20 mouse cellular contexts compared by ENCODE assay signal in genomic region chr17:90569877-90570276, GRCm38 (mm10).
A peak's percentile ranks its signal among the peaks of the same experiment; 100 is the strongest.
DNase-seq lines count a peak whose midpoint lies in the region; ATAC-seq lines count a peak whose summit lies in the region.
"Had no signal": no experiment of that assay in that cellular context is flagged by ENCODE, and none has a peak within 500 bp of the region (broad histone marks: within the 10 kb centered on the region; RNA-seq: fewer than 3 reads in every experiment).

No protein-coding gene starts in this region.

- DNase-seq in frontal cortex, adult 2 months (ENCODE audit: extremely low spot score in 1 of 2, low spot score in 1 of 2), result no peak
- DNase-seq in brain, adult 2 months (ENCODE audit: low read depth, low spot score), result peak; percentile 60
- DNase-seq in telencephalon, adult 2 months (ENCODE audit: low read depth, low spot score), result peak; percentile 50
- DNase-seq in cerebellum, adult 18-20 months, result no peak
- DNase-seq: adrenal gland, adult 8-10 months; adrenal gland, postnatal 14 days; adrenal gland, postnatal 36 days; B cell, adult 2 months; cerebellum, adult 11 months; cerebellum, adult 2 months; cerebellum, adult 9-10 months; cerebellum, postnatal 10 days; cerebellum, postnatal 25 days; embryo, embryonic 11 days; forebrain, postnatal 0 days had no signal

- ATAC-seq in frontal cortex, adult (ENCODE audit: low TSS enrichment), result peak; percentile 72
- ATAC-seq: activated CD4-positive, CD25-positive, alpha-beta regulatory T cell, adult 4 months; CD4-positive, CD25-positive, alpha-beta regulatory T cell, adult 4 months; forebrain, embryonic 14.5 days; forebrain, postnatal 0 days; Patski had no signal

Comparison
In these comparisons a context has a peak if more than half of its experiments do, and no peak if none do; other contexts are left out.
1. DNase-seq: peak in brain, adult 2 months (single experiment) and telencephalon, adult 2 months (single experiment); none in frontal cortex, adult 2 months (0 of 2) and cerebellum, adult 18-20 months (0 of 2).